Mouse (Mus musculus): ENCODE results near the gene Prrg2. TPM values are rescaled to one million over a fixed set of nuclear protein-coding genes. Genes with fewer than 3 reads are reported as not detected.

Gene Prrg2
- polyA plus RNA-seq, 1 experiment from 2014 or later, result 17.8 TPM

- H3K4me1 ChIP-seq, result peaks cover 26% of the 10 kb centered on the region
- H3K36me3 ChIP-seq, result peaks cover 52% of the 10 kb centered on the region
- no peak overlapping the region for H3K9ac ChIP-seq (replicated peaks)
- no peak overlapping the region for H3K4me3 ChIP-seq
- no peak overlapping the region for H3K4me2 ChIP-seq (replicated peaks)
- H3K27ac ChIP-seq (replicated peaks), result no peak overlapping the region
- 94% methylated on average over 16 of the region's 16 CpGs for WGBS
- 0 out of 2 replicates have a peak, but pooled peaks cover 4% of the 10 kb centered on the region for H3K27me3 ChIP-seq
- no peaks in the 10 kb centered on the region for H3K9me3 ChIP-seq
- no peak for ATAC-seq (ENCODE audit: low FRiP score, low read depth)
Measured at GRCm38 (mm10) chr7:45013366-45014095, 48.9 kb downstream of the Prrg2 start.

GRCm38 (mm10) chr7:45012824-45013223 lies 49.7 kb downstream of the Prrg2 start:
- Histone ChIP-seq H3K9ac (replicated peaks) (no peak overlapping the region), H3K9me3 (no peaks in the 10 kb centered on the region), H3K27me3 (no peaks in the 10 kb centered on the region), H3K27ac (replicated peaks) (no peak overlapping the region), H3K4me2 (replicated peaks) (no peak overlapping the region), H3K4me3 (no peak overlapping the region), H3K36me3 (peaks cover 59% of the 10 kb centered on the region), H3K4me1 (peaks cover 21% of the 10 kb centered on the region)
- ATAC-seq (ENCODE audit: low FRiP score, low read depth), result no peak
- 92% methylated on average over 4 of the region's 4 CpGs for WGBS

GRCm38 (mm10) chr7:45012011-45012410 lies 50.5 kb downstream of the Prrg2 start:
- no peaks in the 10 kb centered on the region for H3K9me3 ChIP-seq
- H3K4me3 ChIP-seq, result no peak overlapping the region
- H3K4me2 ChIP-seq (replicated peaks), result no peak overlapping the region
- H3K9ac ChIP-seq (replicated peaks), result no peak overlapping the region
- no peak overlapping the region for H3K27ac ChIP-seq (replicated peaks)
- no peak for ATAC-seq (ENCODE audit: low FRiP score, low read depth)
- peaks cover 67% of the 10 kb centered on the region for H3K36me3 ChIP-seq
- 94% methylated on average over 6 of the region's 6 CpGs for WGBS
- peaks cover 17% of the 10 kb centered on the region for H3K4me1 ChIP-seq
- no peaks in the 10 kb centered on the region for H3K27me3 ChIP-seq

GRCm38 (mm10) chr7:45008411-45008810 lies 54.1 kb downstream of the Prrg2 start:
- Histone ChIP-seq H3K9me3 (no peaks in the 10 kb centered on the region), H3K4me2 (replicated peaks) (no peak overlapping the region), H3K27me3 (no peaks in the 10 kb centered on the region), H3K4me1 (no peaks in the 10 kb centered on the region), H3K36me3 (peaks cover 94% of the 10 kb centered on the region), H3K27ac (replicated peaks) (no peak overlapping the region), H3K4me3 (no peak overlapping the region), H3K9ac (replicated peaks) (no peak overlapping the region)
- WGBS, result 93% methylated on average over 19 of the region's 19 CpGs
- ATAC-seq (ENCODE audit: low FRiP score, low read depth), result no peak

GRCm38 (mm10) chr7:45007846-45008245 lies 54.6 kb downstream of the Prrg2 start:
- Histone ChIP-seq H3K9me3 (no peaks in the 10 kb centered on the region), H3K4me2 (replicated peaks) (no peak overlapping the region), H3K27me3 (no peaks in the 10 kb centered on the region), H3K36me3 (peaks cover 94% of the 10 kb centered on the region), H3K4me1 (no peaks in the 10 kb centered on the region), H3K27ac (replicated peaks) (no peak overlapping the region), H3K9ac (replicated peaks) (no peak overlapping the region), H3K4me3 (no peak overlapping the region)
- ATAC-seq (ENCODE audit: low FRiP score, low read depth), result no peak
- WGBS, result 96% methylated on average over 30 of the region's 30 CpGs

GRCm38 (mm10) chr7:45007141-45007540 lies 55.3 kb downstream of the Prrg2 start:
- H3K27ac ChIP-seq (replicated peaks), result no peak overlapping the region
- H3K4me3 ChIP-seq, result no peak overlapping the region
- H3K36me3 ChIP-seq, result peaks cover 94% of the 10 kb centered on the region
- no peak overlapping the region for H3K9ac ChIP-seq (replicated peaks)
- H3K9me3 ChIP-seq, result no peaks in the 10 kb centered on the region
- H3K4me1 ChIP-seq, result no peaks in the 10 kb centered on the region
- no peak overlapping the region for H3K4me2 ChIP-seq (replicated peaks)
- no peak for ATAC-seq (ENCODE audit: low FRiP score, low read depth)
- H3K27me3 ChIP-seq, result no peaks in the 10 kb centered on the region
- 97% methylated on average over 29 of the region's 29 CpGs for WGBS

GRCm38 (mm10) chr7:45006503-45006902 lies 56.0 kb downstream of the Prrg2 start:
- H3K9ac ChIP-seq (replicated peaks), result no peak overlapping the region
- H3K4me1 ChIP-seq, result no peaks in the 10 kb centered on the region
- H3K4me3 ChIP-seq, result no peak overlapping the region
- H3K36me3 ChIP-seq, result peaks cover 94% of the 10 kb centered on the region
- H3K9me3 ChIP-seq, result no peaks in the 10 kb centered on the region
- no peak for ATAC-seq (ENCODE audit: low FRiP score, low read depth)
- WGBS, result 97% methylated on average over 12 of the region's 12 CpGs
- H3K27me3 ChIP-seq, result no peaks in the 10 kb centered on the region
- H3K4me2 ChIP-seq (replicated peaks), result no peak overlapping the region
- H3K27ac ChIP-seq (replicated peaks), result no peak overlapping the region

- ATAC-seq (ENCODE audit: low FRiP score, low read depth), result no peak
- H3K9ac ChIP-seq (replicated peaks), result no peak overlapping the region
- H3K4me3 ChIP-seq, result no peak overlapping the region
- no peaks in the 10 kb centered on the region for H3K9me3 ChIP-seq
- peaks cover 98% of the 10 kb centered on the region for H3K36me3 ChIP-seq
- WGBS, result 94% methylated on average over 6 of the region's 6 CpGs
- H3K4me1 ChIP-seq, result no peaks in the 10 kb centered on the region
- no peak overlapping the region for H3K4me2 ChIP-seq (replicated peaks)
- no peak overlapping the region for H3K27ac ChIP-seq (replicated peaks)
- no peaks in the 10 kb centered on the region for H3K27me3 ChIP-seq
Measured at GRCm38 (mm10) chr7:45005321-45005992, 57.0 kb downstream of the Prrg2 start.

- WGBS, result 76% methylated on average over 3 of the region's 3 CpGs
- no peak overlapping the region for H3K4me3 ChIP-seq
- no peak for ATAC-seq (ENCODE audit: low FRiP score, low read depth)
Measured at GRCm38 (mm10) chr7:45004546-45004945, 57.9 kb downstream of the Prrg2 start.

More at GRCm38 (mm10) chr7:45004546-45004945, 57.9 kb downstream of the Prrg2 start:
- Histone ChIP-seq H3K27ac (replicated peaks) (no peak overlapping the region), H3K36me3 (peaks cover 98% of the 10 kb centered on the region), H3K9ac (replicated peaks) (no peak overlapping the region), H3K4me1 (peaks cover 4% of the 10 kb centered on the region), H3K9me3 (no peaks in the 10 kb centered on the region), H3K27me3 (no peaks in the 10 kb centered on the region), H3K4me2 (replicated peaks) (no peak overlapping the region)

Small RNAs within 50 kb of the gene (microRNA-seq; reads per million reads assigned to microRNA genes)
- 1.4 reads per million for gene Mir7054

Other genes starting within 250 kb of the Prrg2 start
- 84.9 and 93.4 TPM in 2 replicates for gene Nup62, start 246.6 kb downstream of the Prrg2 start, polyA plus RNA-seq (2016; fragmentation: Nextera tagmentation; extraction: Ambion mirVana)
- gene Il4i1, start 246.3 kb downstream of the Prrg2 start, polyA plus RNA-seq (2016; fragmentation: Nextera tagmentation; extraction: Ambion mirVana), result 1.4 TPM in 2 replicates
- 5.6 and 6.3 TPM in 2 replicates for gene Atf5, start 246.0 kb downstream of the Prrg2 start, polyA plus RNA-seq (2016; fragmentation: Nextera tagmentation; extraction: Ambion mirVana)
- gene Akt1s1, start 213.7 kb downstream of the Prrg2 start, polyA plus RNA-seq (2016; fragmentation: Nextera tagmentation; extraction: Ambion mirVana), result 92.0 and 99.2 TPM in 2 replicates
- gene Tbc1d17, start 213.6 kb downstream of the Prrg2 start, polyA plus RNA-seq (2016; fragmentation: Nextera tagmentation; extraction: Ambion mirVana), result 97.5 and 101 TPM in 2 replicates
- gene Pnkp, start 205.5 kb downstream of the Prrg2 start, polyA plus RNA-seq (2016; fragmentation: Nextera tagmentation; extraction: Ambion mirVana), result 36.4 and 44.0 TPM in 2 replicates
- gene Ptov1, start 192.9 kb downstream of the Prrg2 start, polyA plus RNA-seq (2016; fragmentation: Nextera tagmentation; extraction: Ambion mirVana), result 605 and 652 TPM in 2 replicates
- 177 and 180 TPM in 2 replicates for gene Med25, start 170.0 kb downstream of the Prrg2 start, polyA plus RNA-seq (2016; fragmentation: Nextera tagmentation; extraction: Ambion mirVana)
- 25.8 and 29.7 TPM in 2 replicates for gene Fuz, start 166.6 kb downstream of the Prrg2 start, polyA plus RNA-seq (2016; fragmentation: Nextera tagmentation; extraction: Ambion mirVana)
- gene Ap2a1, start 133.2 kb downstream of the Prrg2 start, polyA plus RNA-seq (2016; fragmentation: Nextera tagmentation; extraction: Ambion mirVana), result 91.0 and 92.9 TPM in 2 replicates
- 0.20 TPM in 1 of 2 replicates, not detected in the other for gene Tsks, start 119.5 kb downstream of the Prrg2 start, polyA plus RNA-seq (2016; fragmentation: Nextera tagmentation; extraction: Ambion mirVana)
- 40.6 and 43.7 TPM in 2 replicates for gene Cpt1c, start 87.8 kb downstream of the Prrg2 start, polyA plus RNA-seq (2016; fragmentation: Nextera tagmentation; extraction: Ambion mirVana)
- gene Prmt1, start 76.1 kb downstream of the Prrg2 start, polyA plus RNA-seq (2016; fragmentation: Nextera tagmentation; extraction: Ambion mirVana), result 643 and 658 TPM in 2 replicates
- gene Irf3, start 65.0 kb downstream of the Prrg2 start, polyA plus RNA-seq (2016; fragmentation: Nextera tagmentation; extraction: Ambion mirVana), result 66.7 and 70.6 TPM in 2 replicates
- 50.5 and 54.7 TPM in 2 replicates for gene Bcl2l12, start 64.0 kb downstream of the Prrg2 start, polyA plus RNA-seq (2016; fragmentation: Nextera tagmentation; extraction: Ambion mirVana)
- 48.1 and 52.4 TPM in 2 replicates for gene Scaf1, start 46.3 kb downstream of the Prrg2 start, polyA plus RNA-seq (2016; fragmentation: Nextera tagmentation; extraction: Ambion mirVana)
- 15.6 and 17.3 TPM in 2 replicates for gene Rras, start 44.7 kb downstream of the Prrg2 start, polyA plus RNA-seq (2016; fragmentation: Nextera tagmentation; extraction: Ambion mirVana)
- 13.7 and 14.1 TPM in 2 replicates for gene Prr12, start 9.8 kb downstream of the Prrg2 start, polyA plus RNA-seq (2016; fragmentation: Nextera tagmentation; extraction: Ambion mirVana)
- 53.6 and 54.6 TPM in 2 replicates for gene Nosip, start 248 bp downstream of the Prrg2 start, polyA plus RNA-seq (2016; fragmentation: Nextera tagmentation; extraction: Ambion mirVana)
- 106 and 151 TPM in 2 replicates for gene Rcn3, start 29.5 kb upstream of the Prrg2 start, polyA plus RNA-seq (2016; fragmentation: Nextera tagmentation; extraction: Ambion mirVana)
- 17.3 and 25.9 TPM in 2 replicates for gene Fcgrt, start 41.2 kb upstream of the Prrg2 start, polyA plus RNA-seq (2016; fragmentation: Nextera tagmentation; extraction: Ambion mirVana)
- gene Rps11, start 61.8 kb upstream of the Prrg2 start, polyA plus RNA-seq (2016; fragmentation: Nextera tagmentation; extraction: Ambion mirVana), result 1,160 and 1,195 TPM in 2 replicates
- 1,022 and 1,026 TPM in 2 replicates for gene Rpl13a, start 66.1 kb upstream of the Prrg2 start, polyA plus RNA-seq (2016; fragmentation: Nextera tagmentation; extraction: Ambion mirVana)
- 0.25 and 0.45 TPM in 2 replicates for gene Gm45713, start 73.6 kb upstream of the Prrg2 start, polyA plus RNA-seq (2016; fragmentation: Nextera tagmentation; extraction: Ambion mirVana)
- gene Flt3l, start 73.8 kb upstream of the Prrg2 start, polyA plus RNA-seq (2016; fragmentation: Nextera tagmentation; extraction: Ambion mirVana), result 0.64 and 1.2 TPM in 2 replicates
- 92.3 and 103 TPM in 2 replicates for gene Pih1d1, start 91.6 kb upstream of the Prrg2 start, polyA plus RNA-seq (2016; fragmentation: Nextera tagmentation; extraction: Ambion mirVana)
- 38.0 and 39.4 TPM in 2 replicates for gene Aldh16a1, start 91.9 kb upstream of the Prrg2 start, polyA plus RNA-seq (2016; fragmentation: Nextera tagmentation; extraction: Ambion mirVana)
- gene Slc17a7, start 101.3 kb upstream of the Prrg2 start, polyA plus RNA-seq (2016; fragmentation: Nextera tagmentation; extraction: Ambion mirVana), result 0.61 and 1.0 TPM in 2 replicates
- not detected in 2 replicates for gene Gfy, start 116.9 kb upstream of the Prrg2 start, polyA plus RNA-seq (2016; fragmentation: Nextera tagmentation; extraction: Ambion mirVana)
- gene Pth2, start 118.3 kb upstream of the Prrg2 start, polyA plus RNA-seq (2016; fragmentation: Nextera tagmentation; extraction: Ambion mirVana), result 1.3 and 2.4 TPM in 2 replicates
- 0.63 and 0.75 TPM in 2 replicates for gene Ccdc155, start 142.2 kb upstream of the Prrg2 start, polyA plus RNA-seq (2016; fragmentation: Nextera tagmentation; extraction: Ambion mirVana)
- gene Dkkl1, start 149.5 kb upstream of the Prrg2 start, polyA plus RNA-seq (2016; fragmentation: Nextera tagmentation; extraction: Ambion mirVana), result 1.0 and 1.4 TPM in 2 replicates
- gene Tead2, start 153.1 kb upstream of the Prrg2 start, polyA plus RNA-seq (2016; fragmentation: Nextera tagmentation; extraction: Ambion mirVana), result 237 and 248 TPM in 2 replicates
- 1.3 and 1.7 TPM in 2 replicates for gene Cd37, start 176.4 kb upstream of the Prrg2 start, polyA plus RNA-seq (2016; fragmentation: Nextera tagmentation; extraction: Ambion mirVana)
- gene Slc6a16, start 178.4 kb upstream of the Prrg2 start, polyA plus RNA-seq (2016; fragmentation: Nextera tagmentation; extraction: Ambion mirVana), result 0.14 TPM in 1 of 2 replicates, not detected in the other
- not detected in 2 replicates for gene Slc6a21, start 214.8 kb upstream of the Prrg2 start, polyA plus RNA-seq (2016; fragmentation: Nextera tagmentation; extraction: Ambion mirVana)